Mouse (Mus musculus) liver, embryonic 14 days (tissue): ENCODE data around the gene Lbx2. TPM values are rescaled to one million over a fixed set of nuclear protein-coding genes. Genes with fewer than 3 reads are reported as not detected.

Experiments used
- polyA plus RNA-seq: library from polyadenylated mRNA; depleted of rRNA; stranded (reverse); fragments of >200 nt; gene quantifications from 2 replicates; pipeline ENCODE4 v1.2.3, GENCODE M21; 2012; rRNA removed

Lbx2 gene
- 0.18 and 0.19 TPM in 2 replicates for polyA plus RNA-seq

GRCm38 (mm10) chr6:83086121-83087035, at the start of gene Lbx2:
TSS of gene Lbx2 (plus strand) at chr6:83086367.

DNA sequence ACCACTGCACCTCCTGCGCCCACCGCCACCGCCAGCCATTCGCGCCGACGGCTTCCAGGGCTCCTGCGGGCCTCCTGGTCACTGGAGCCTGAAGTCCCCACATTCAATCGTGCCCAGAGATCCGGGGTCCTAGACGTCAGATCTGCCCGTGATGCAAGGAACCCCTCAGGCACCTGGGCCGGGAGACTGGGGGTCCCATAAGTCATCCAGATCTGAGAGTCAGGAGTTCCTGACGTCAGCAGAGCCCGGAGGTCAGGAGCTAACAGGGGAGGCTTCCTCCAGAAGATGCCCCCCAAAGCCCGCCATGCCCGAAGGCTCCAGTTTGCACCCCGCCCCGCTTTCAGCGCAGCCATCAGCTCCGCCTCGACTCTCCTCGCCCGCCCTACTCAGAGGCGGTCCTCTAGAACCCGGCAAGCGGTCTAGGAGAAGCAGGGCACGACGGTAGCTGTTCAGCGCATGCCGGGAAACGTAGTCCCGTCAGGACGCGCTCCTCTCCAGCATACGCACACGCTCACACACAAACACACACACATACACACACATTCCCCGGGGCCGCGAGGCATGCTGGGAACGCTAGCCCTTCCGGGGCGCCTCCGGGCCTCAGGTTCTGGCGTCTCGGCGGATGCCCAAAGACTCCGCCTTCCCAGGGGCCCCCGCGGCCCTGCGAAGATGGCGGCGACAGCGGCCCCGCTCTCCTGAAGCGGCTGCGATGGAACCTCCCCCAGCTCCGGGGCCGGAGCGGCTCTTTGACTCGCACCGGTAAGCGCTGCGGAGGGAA, 31.9 kb upstream of the Lbx2 start, which contains the start of gene Aup1:
Gene Aup1 (plus strand): TSS at position 448 of the 778 bp plus-strand sequence.

DNA sequence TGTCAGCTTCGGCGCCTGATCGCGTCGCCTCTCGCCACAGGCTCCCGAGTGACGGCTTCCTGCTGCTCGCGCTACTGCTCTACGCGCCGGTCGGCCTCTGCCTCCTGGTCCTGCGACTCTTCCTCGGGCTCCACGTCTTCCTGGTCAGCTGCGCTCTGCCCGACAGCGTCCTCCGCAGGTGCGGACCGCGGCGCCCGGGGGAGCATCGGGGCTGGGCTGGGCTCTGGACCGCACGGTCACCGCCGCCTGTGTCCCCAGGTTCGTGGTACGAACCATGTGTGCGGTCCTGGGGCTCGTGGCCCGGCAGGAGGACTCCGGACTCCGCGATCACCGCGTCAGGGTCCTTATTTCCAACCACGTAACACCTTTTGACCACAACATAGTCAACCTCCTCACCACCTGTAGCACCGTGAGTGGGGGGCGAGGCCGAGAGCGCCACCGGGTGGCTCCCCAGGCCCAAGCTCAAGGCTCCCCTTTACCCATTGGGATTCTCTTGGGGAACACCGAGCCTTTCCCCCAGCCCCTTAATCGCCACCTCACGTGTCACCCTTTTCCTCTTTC, 31.2 kb upstream of the Lbx2 start, which contains the start of gene Htra2:
Gene Htra2 (minus strand): TSS at position 403 of the 561 bp plus-strand sequence.

GRCm38 (mm10) chr6:83057790-83058189, 28.4 kb upstream of the Lbx2 start, which contains the start of gene Dqx1:
TSS of gene Dqx1 (plus strand) at chr6:83057844.

GRCm38 (mm10) chr6:83070247-83070310, 16.1 kb upstream of the Lbx2 start, which contains the start of gene Tlx2:
TSS of gene Tlx2 (minus strand) at chr6:83070293.

GRCm38 (mm10) chr6:83077630-83078323, 8.4 kb upstream of the Lbx2 start, which contains the start of gene Pcgf1:
TSS of gene Pcgf1 (plus strand) at chr6:83077869.

DNA sequence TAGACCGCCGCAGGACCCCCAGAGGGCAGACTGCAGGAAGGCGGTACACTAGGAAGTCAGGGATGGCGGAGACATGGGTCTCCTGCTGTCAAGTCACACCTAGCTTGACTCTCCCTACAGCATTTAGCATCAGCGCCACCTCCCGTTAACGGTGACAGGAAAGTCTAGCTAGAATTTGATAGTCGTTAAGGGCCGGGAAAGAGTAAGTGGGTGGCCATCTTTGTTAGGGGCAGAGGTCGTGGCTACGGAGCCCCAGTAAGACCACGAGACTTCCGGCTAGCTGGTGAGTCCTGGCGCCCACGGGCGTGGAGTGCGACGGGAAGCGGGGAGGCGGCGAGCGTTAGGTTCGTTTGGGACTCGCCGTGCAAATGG, 15.1 kb downstream of the Lbx2 start, which contains the start of the genes Ccdc142 and Gm42688:
Gene Ccdc142 (plus strand): TSS at position 286 of the 372 bp plus-strand sequence.
Gene Gm42688 (plus strand): TSS at position 302 of the 372 bp plus-strand sequence.

GRCm38 (mm10) chr6:83108762-83109668, 22.8 kb downstream of the Lbx2 start, which contains the start of gene Mrpl53:
TSS of gene Mrpl53 (plus strand) at chr6:83109040.

GRCm38 (mm10) chr6:83115011-83115671, 29.0 kb downstream of the Lbx2 start, which contains the start of gene Mogs:
TSS of gene Mogs (plus strand) at chr6:83115496.

DNA sequence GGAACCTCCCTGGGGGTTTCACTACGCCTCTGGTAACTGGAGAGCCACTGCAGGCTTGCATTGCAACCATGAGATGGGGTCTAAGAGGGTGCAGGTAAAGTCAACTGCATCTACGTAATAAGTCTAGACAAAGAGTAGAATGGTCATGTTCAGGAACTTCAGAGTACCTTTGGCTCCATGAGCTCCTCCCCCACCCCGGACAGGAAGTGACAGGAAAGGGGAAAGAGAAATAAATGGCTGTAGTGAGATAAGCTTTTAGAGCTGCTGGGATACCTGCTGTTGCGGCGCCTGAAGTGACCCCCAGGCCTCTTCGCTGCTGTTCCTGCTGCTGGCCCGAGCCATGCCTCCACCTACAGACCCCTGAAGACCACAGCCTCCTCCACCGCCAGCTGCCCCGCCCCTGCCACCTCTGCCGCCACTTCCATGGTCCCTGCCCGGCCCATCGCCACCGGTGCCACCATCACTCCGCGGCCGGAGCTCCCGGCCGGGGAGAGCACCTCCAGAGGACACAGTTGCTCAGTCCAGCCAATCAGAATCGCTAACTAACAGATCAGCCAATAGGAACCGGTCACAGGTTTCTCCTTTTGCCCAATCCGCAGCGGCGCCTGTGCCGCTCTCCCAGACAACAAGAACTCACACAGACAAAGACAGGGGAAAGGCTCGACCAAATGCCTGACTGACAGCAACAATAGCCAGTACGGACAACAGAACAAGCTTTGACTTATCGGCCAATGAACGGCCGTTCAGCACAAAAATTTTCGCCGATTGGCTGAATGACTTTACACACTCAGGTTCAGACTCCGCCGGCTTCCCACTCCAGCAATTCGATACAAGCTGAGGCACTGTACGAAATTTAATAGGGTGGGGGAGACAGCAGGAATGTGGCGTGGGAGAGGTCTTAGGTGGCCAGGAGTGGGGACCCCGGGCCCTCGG, 35.0 kb downstream of the Lbx2 start, which contains the start of gene Wbp1:
Gene Wbp1 (minus strand): TSS at position 630 of the 933 bp plus-strand sequence.

GRCm38 (mm10) chr6:83125331-83125730, 39.2 kb downstream of the Lbx2 start, which contains the start of gene Ino80b:
TSS of gene Ino80b (minus strand) at chr6:83125431.

GRCm38 (mm10) chr6:83134951-83135513, 48.9 kb downstream of the Lbx2 start, which contains the start of gene Rtkn:
TSS of gene Rtkn (plus strand) at chr6:83135463.

Other genes starting within 250 kb of the Lbx2 start
- 0.02 and 0.05 TPM in 2 replicates for gene Sema4f, start 146.6 kb upstream of the Lbx2 start, polyA plus RNA-seq
- 7.5 and 8.6 TPM in 2 replicates for gene M1ap, start 139.5 kb upstream of the Lbx2 start, polyA plus RNA-seq
- gene Dok1, start 52.9 kb upstream of the Lbx2 start, polyA plus RNA-seq: 13.6 and 15.5 TPM in 2 replicates
- 1.2 and 1.5 TPM in 2 replicates for gene Loxl3, start 52.2 kb upstream of the Lbx2 start, polyA plus RNA-seq
- 147 and 167 TPM in 2 replicates for gene Aup1, start 31.8 kb upstream of the Lbx2 start, polyA plus RNA-seq
- 71.6 and 81.9 TPM in 2 replicates for gene Htra2, start 31.1 kb upstream of the Lbx2 start, polyA plus RNA-seq
- gene Dqx1, start 28.5 kb upstream of the Lbx2 start, polyA plus RNA-seq: 6.2 and 8.0 TPM in 2 replicates
- gene Tlx2, start 16.1 kb upstream of the Lbx2 start, polyA plus RNA-seq: not detected in 2 replicates
- gene Pcgf1, start 8.5 kb upstream of the Lbx2 start, polyA plus RNA-seq: 18.8 and 20.7 TPM in 2 replicates
- gene Ccdc142, start 15.2 kb downstream of the Lbx2 start, polyA plus RNA-seq: 1.0 and 1.1 TPM in 2 replicates
- gene Gm42688, start 15.2 kb downstream of the Lbx2 start, polyA plus RNA-seq: 2.1 TPM in 2 replicates
- gene Mrpl53, start 22.7 kb downstream of the Lbx2 start, polyA plus RNA-seq: 55.1 and 55.3 TPM in 2 replicates
- gene Mogs, start 29.1 kb downstream of the Lbx2 start, polyA plus RNA-seq: 32.2 and 34.8 TPM in 2 replicates
- gene Wbp1, start 35.2 kb downstream of the Lbx2 start, polyA plus RNA-seq: 23.2 and 27.5 TPM in 2 replicates
- 11.3 and 11.9 TPM in 2 replicates for gene Ino80b, start 39.1 kb downstream of the Lbx2 start, polyA plus RNA-seq
- 9.4 and 10.2 TPM in 2 replicates for gene Rtkn, start 49.1 kb downstream of the Lbx2 start, polyA plus RNA-seq
- 0.29 and 0.36 TPM in 2 replicates for gene Wdr54, start 70.0 kb downstream of the Lbx2 start, polyA plus RNA-seq
- gene 1700003E16Rik, start 70.0 kb downstream of the Lbx2 start, polyA plus RNA-seq: 0.01 and 0.02 TPM in 2 replicates
- gene Dctn1, start 79.6 kb downstream of the Lbx2 start, polyA plus RNA-seq: 20.0 and 20.7 TPM in 2 replicates
- 1.2 and 1.3 TPM in 2 replicates for gene Slc4a5, start 133.5 kb downstream of the Lbx2 start, polyA plus RNA-seq
- 47.3 and 52.6 TPM in 2 replicates for gene Mthfd2, start 239.5 kb downstream of the Lbx2 start, polyA plus RNA-seq
- gene Mob1a, start 239.6 kb downstream of the Lbx2 start, polyA plus RNA-seq: 25.8 and 32.2 TPM in 2 replicates